Mouse (Mus musculus): Measurements from ENCODE around the gene Tpcn2. TPM values are rescaled to one million over a fixed set of nuclear protein-coding genes. Genes with fewer than 3 reads are reported as not detected.

Tpcn2 gene
- polyA plus RNA-seq (2015; fragmentation: Illumina TruSeq; extraction: RNeasy Lipid Tissue Mini Kit (QIAGEN cat#74804); ENCODE audit: insufficient read depth, low read depth, low replicate concordance): 7.6 TPM

GRCm38 (mm10) chr7:145283487-145284187 lies at the start of gene Tpcn2:
Gene Tpcn2, minus strand, starts transcription at chr7:145284011.

GRCm38 (mm10) chr7:145314785-145315411 lies 31.1 kb upstream of the Tpcn2 start, which contains the start of gene Mrgprd:
Gene Mrgprd, plus strand, starts transcription at chr7:145314835.

GRCm38 (mm10) chr7:145300321-145301007 lies 16.7 kb upstream of the Tpcn2 start, which contains the start of gene Mrgprf:
Gene Mrgprf, plus strand, starts transcription at chr7:145300828.

GRCm38 (mm10) chr7:145208006-145208405 lies 75.8 kb downstream of the Tpcn2 start, which contains the start of gene 1810010D01Rik:
Gene 1810010D01Rik, minus strand, starts transcription at chr7:145208119.

Other genes starting within 250 kb of the Tpcn2 start
- gene 1810010D01Rik, start 75.9 kb downstream of the Tpcn2 start, polyA plus RNA-seq (2015; fragmentation: Illumina TruSeq; extraction: RNeasy Lipid Tissue Mini Kit (QIAGEN cat#74804); ENCODE audit: insufficient read depth, low read depth, low replicate concordance): 46.6 TPM
- 4.9 TPM for gene Mrgprf, start 16.8 kb upstream of the Tpcn2 start, polyA plus RNA-seq (2015; fragmentation: Illumina TruSeq; extraction: RNeasy Lipid Tissue Mini Kit (QIAGEN cat#74804); ENCODE audit: insufficient read depth, low read depth, low replicate concordance)
- not detected for gene Mrgprd, start 30.8 kb upstream of the Tpcn2 start, polyA plus RNA-seq (2015; fragmentation: Illumina TruSeq; extraction: RNeasy Lipid Tissue Mini Kit (QIAGEN cat#74804); ENCODE audit: insufficient read depth, low read depth, low replicate concordance)